Mouse (Mus musculus): Measurements from ENCODE around the gene Perm1. TPM values are rescaled to one million over a fixed set of nuclear protein-coding genes. Genes with fewer than 3 reads are reported as not detected.

The Perm1 gene
- polyA plus RNA-seq, 1 experiment from 2014 or later = 0.92 TPM

- Histone ChIP-seq H3K9me3 (ENCODE audit: control insufficient read depth, low read length) (no peaks in the 10 kb centered on the region), H3K27me3 (ENCODE audit: control insufficient read depth, insufficient read depth, low read length) (no peaks in the 10 kb centered on the region; the same call in 1 of the 2 replicates), H3K4me1 (ENCODE audit: control insufficient read depth, insufficient read depth, low read length) (no peaks in the 10 kb centered on the region), H3K27ac (ENCODE audit: low read depth, low read length) (no peak overlapping the region), H3K4me3 (ENCODE audit: low read length) (no peak overlapping the region), H3K36me3 (ENCODE audit: control insufficient read depth, insufficient read depth, low read length) (no peaks in the 10 kb centered on the region), H3K4me2 (replicated peaks; ENCODE audit: low read depth, low read length) (no peak overlapping the region), H3K9ac (ENCODE audit: low read depth, low read length) (no peak overlapping the region)
- 82% methylated on average over 4 of the region's 4 CpGs for WGBS
- ATAC-seq (ENCODE audit: low FRiP score, low TSS enrichment) = no peak
Observed at GRCm38 (mm10) chr4:156208872-156209271, 6.8 kb upstream of the Perm1 start.

- WGBS = 71% methylated on average over 13 of the region's 13 CpGs
- Histone ChIP-seq H3K36me3 (ENCODE audit: control insufficient read depth, insufficient read depth, low read length) (no peaks in the 10 kb centered on the region), H3K9me3 (ENCODE audit: control insufficient read depth, low read length) (no peaks in the 10 kb centered on the region), H3K9ac (ENCODE audit: low read depth, low read length) (no peak overlapping the region), H3K4me2 (replicated peaks; ENCODE audit: low read depth, low read length) (no peak overlapping the region), H3K27ac (ENCODE audit: low read depth, low read length) (no peak overlapping the region), H3K4me1 (ENCODE audit: control insufficient read depth, insufficient read depth, low read length) (no peaks in the 10 kb centered on the region), H3K4me3 (ENCODE audit: low read length) (no peak overlapping the region), H3K27me3 (ENCODE audit: control insufficient read depth, insufficient read depth, low read length) (no peaks in the 10 kb centered on the region)
- no peak for ATAC-seq (ENCODE audit: low FRiP score, low TSS enrichment)
Observed at GRCm38 (mm10) chr4:156209963-156210635, 5.6 kb upstream of the Perm1 start.

- no peaks in the 10 kb centered on the region for H3K9me3 ChIP-seq (ENCODE audit: control insufficient read depth, low read length)
- H3K36me3 ChIP-seq (ENCODE audit: control insufficient read depth, insufficient read depth, low read length) = no peaks in the 10 kb centered on the region
- H3K27me3 ChIP-seq (ENCODE audit: control insufficient read depth, insufficient read depth, low read length) = no peaks in the 10 kb centered on the region
- WGBS = 94% methylated on average over 13 of the region's 13 CpGs
- H3K9ac ChIP-seq (ENCODE audit: low read depth, low read length) = no peak overlapping the region
- no peak overlapping the region for H3K4me2 ChIP-seq (replicated peaks; ENCODE audit: low read depth, low read length)
- no peak for ATAC-seq (ENCODE audit: low FRiP score, low TSS enrichment)
- no peak overlapping the region for H3K4me3 ChIP-seq (ENCODE audit: low read length)
- H3K4me1 ChIP-seq (ENCODE audit: control insufficient read depth, insufficient read depth, low read length) = no peaks in the 10 kb centered on the region
- no peak overlapping the region for H3K27ac ChIP-seq (ENCODE audit: low read depth, low read length)
Observed at GRCm38 (mm10) chr4:156213134-156213533, 2.5 kb upstream of the Perm1 start.

GRCm38 (mm10) chr4:156216196-156216595 is 528 bp downstream of the Perm1 start:
- no peaks in the 10 kb centered on the region for H3K36me3 ChIP-seq (ENCODE audit: control insufficient read depth, insufficient read depth, low read length)
- H3K9ac ChIP-seq (ENCODE audit: low read depth, low read length) = no peak overlapping the region
- no peaks in the 10 kb centered on the region for H3K4me1 ChIP-seq (ENCODE audit: control insufficient read depth, insufficient read depth, low read length)
- no peak overlapping the region for H3K4me3 ChIP-seq (ENCODE audit: low read length)
- H3K4me2 ChIP-seq (replicated peaks; ENCODE audit: low read depth, low read length) = no peak overlapping the region
- H3K27me3 ChIP-seq (ENCODE audit: control insufficient read depth, insufficient read depth, low read length) = no peaks in the 10 kb centered on the region
- no peak for ATAC-seq (ENCODE audit: low FRiP score, low TSS enrichment)
- 87% methylated on average over 2 of the region's 2 CpGs for WGBS
- no peaks in the 10 kb centered on the region for H3K9me3 ChIP-seq (ENCODE audit: control insufficient read depth, low read length)
- no peak overlapping the region for H3K27ac ChIP-seq (ENCODE audit: low read depth, low read length)

GRCm38 (mm10) chr4:156217022-156217669 is 1.5 kb downstream of the Perm1 start:
- H3K27me3 ChIP-seq (ENCODE audit: control insufficient read depth, insufficient read depth, low read length) = no peaks in the 10 kb centered on the region
- H3K4me2 ChIP-seq (replicated peaks; ENCODE audit: low read depth, low read length) = no peak overlapping the region
- H3K9ac ChIP-seq (ENCODE audit: low read depth, low read length) = no peak overlapping the region
- no peak overlapping the region for H3K4me3 ChIP-seq (ENCODE audit: low read length)
- H3K36me3 ChIP-seq (ENCODE audit: control insufficient read depth, insufficient read depth, low read length) = no peaks in the 10 kb centered on the region
- no peak overlapping the region for H3K27ac ChIP-seq (ENCODE audit: low read depth, low read length)
- H3K9me3 ChIP-seq (ENCODE audit: control insufficient read depth, low read length) = no peaks in the 10 kb centered on the region
- 0 out of 2 replicates have a peak, but pooled peaks have one; percentile 30 for ATAC-seq (ENCODE audit: low FRiP score, low TSS enrichment)
- no peaks in the 10 kb centered on the region for H3K4me1 ChIP-seq (ENCODE audit: control insufficient read depth, insufficient read depth, low read length)
- 76% methylated on average over 16 of the region's 16 CpGs for WGBS

- Histone ChIP-seq H3K9me3 (ENCODE audit: control insufficient read depth, low read length) (no peaks in the 10 kb centered on the region), H3K4me3 (ENCODE audit: low read length) (no peak overlapping the region), H3K4me2 (replicated peaks; ENCODE audit: low read depth, low read length) (no peak overlapping the region), H3K9ac (ENCODE audit: low read depth, low read length) (no peak overlapping the region), H3K27me3 (ENCODE audit: control insufficient read depth, insufficient read depth, low read length) (no peaks in the 10 kb centered on the region), H3K4me1 (ENCODE audit: control insufficient read depth, insufficient read depth, low read length) (no peaks in the 10 kb centered on the region), H3K36me3 (ENCODE audit: control insufficient read depth, insufficient read depth, low read length) (no peaks in the 10 kb centered on the region), H3K27ac (ENCODE audit: low read depth, low read length) (no peak overlapping the region)
- ATAC-seq (ENCODE audit: low FRiP score, low TSS enrichment) = no peak
- 76% methylated on average over 16 of the region's 16 CpGs for WGBS
Observed at GRCm38 (mm10) chr4:156217838-156218237, 2.2 kb downstream of the Perm1 start.

- Histone ChIP-seq H3K9ac (ENCODE audit: low read depth, low read length) (no peak overlapping the region), H3K4me1 (ENCODE audit: control insufficient read depth, insufficient read depth, low read length) (no peaks in the 10 kb centered on the region), H3K27me3 (ENCODE audit: control insufficient read depth, insufficient read depth, low read length) (no peaks in the 10 kb centered on the region), H3K27ac (ENCODE audit: low read depth, low read length) (no peak overlapping the region), H3K9me3 (ENCODE audit: control insufficient read depth, low read length) (no peaks in the 10 kb centered on the region), H3K4me2 (replicated peaks; ENCODE audit: low read depth, low read length) (no peak overlapping the region), H3K4me3 (ENCODE audit: low read length) (no peak overlapping the region), H3K36me3 (ENCODE audit: control insufficient read depth, insufficient read depth, low read length) (no peaks in the 10 kb centered on the region)
- no peak for ATAC-seq (ENCODE audit: low FRiP score, low TSS enrichment)
- WGBS = 88% methylated on average over 11 of the region's 11 CpGs
Observed at GRCm38 (mm10) chr4:156219936-156220335, 4.3 kb downstream of the Perm1 start.

- peaks cover 6% of the 10 kb centered on the region; the same call in 1 of the 2 replicates for H3K4me1 ChIP-seq (ENCODE audit: control insufficient read depth, insufficient read depth, low read length)
- H3K36me3 ChIP-seq (ENCODE audit: control insufficient read depth, insufficient read depth, low read length) = peaks cover 5% of the 10 kb centered on the region; the same call in 1 of the 2 replicates
- no peak overlapping the region for H3K4me3 ChIP-seq (ENCODE audit: low read length)
- H3K27me3 ChIP-seq (ENCODE audit: control insufficient read depth, insufficient read depth, low read length) = no peaks in the 10 kb centered on the region
- no peak for ATAC-seq (ENCODE audit: low FRiP score, low TSS enrichment)
- 83% methylated on average over 2 of the region's 2 CpGs for WGBS
- H3K4me2 ChIP-seq (replicated peaks; ENCODE audit: low read depth, low read length) = no peak overlapping the region
- no peaks in the 10 kb centered on the region for H3K9me3 ChIP-seq (ENCODE audit: control insufficient read depth, low read length)
- H3K9ac ChIP-seq (ENCODE audit: low read depth, low read length) = no peak overlapping the region
- H3K27ac ChIP-seq (ENCODE audit: low read depth, low read length) = no peak overlapping the region
Observed at GRCm38 (mm10) chr4:156224276-156224675, 8.6 kb downstream of the Perm1 start.

- Histone ChIP-seq H3K4me2 (replicated peaks; ENCODE audit: low read depth, low read length) (peak overlapping the region; percentile 15; the same call in 1 of the 2 replicates), H3K4me3 (ENCODE audit: low read length) (no peak overlapping the region), H3K9me3 (ENCODE audit: control insufficient read depth, low read length) (no peaks in the 10 kb centered on the region), H3K4me1 (ENCODE audit: control insufficient read depth, insufficient read depth, low read length) (peaks cover 6% of the 10 kb centered on the region; the same call in 1 of the 2 replicates), H3K36me3 (ENCODE audit: control insufficient read depth, insufficient read depth, low read length) (peaks cover 39% of the 10 kb centered on the region), H3K27ac (ENCODE audit: low read depth, low read length) (no peak overlapping the region), H3K27me3 (ENCODE audit: control insufficient read depth, insufficient read depth, low read length) (no peaks in the 10 kb centered on the region), H3K9ac (ENCODE audit: low read depth, low read length) (peak overlapping the region; percentile 28; the same call in 1 of the 2 replicates)
- ATAC-seq (ENCODE audit: low FRiP score, low TSS enrichment) = peak; percentile 18; the same call in 1 of the 2 replicates
- WGBS = 32% methylated on average over 18 of the region's 18 CpGs
Observed at GRCm38 (mm10) chr4:156227752-156228392, 12.2 kb downstream of the Perm1 start.
